Mouse (Mus musculus): ENCODE measurements around the gene Plekhb1.

- no peak for TF ChIP-seq GATA1 (IDR thresholded peaks at IDR 0.05; ENCODE audit: low read length)
- TF ChIP-seq TAL1 (IDR thresholded peaks at IDR 0.05; ENCODE audit: low read length): no peak
These were observed 24.6 kb downstream of the Plekhb1 start for GRCm38 (mm10) chr7:100637657-100638056.

All from erythroblast, embryonic 14.5 days (primary cell).